Mouse (Mus musculus): ENCODE measurements around the gene Dgkb. TPM values are rescaled to one million over a fixed set of nuclear protein-coding genes. Genes with fewer than 3 reads are reported as not detected.

Gene Dgkb
- polyA plus RNA-seq, 1 experiment, result 0.03 TPM

DNA sequence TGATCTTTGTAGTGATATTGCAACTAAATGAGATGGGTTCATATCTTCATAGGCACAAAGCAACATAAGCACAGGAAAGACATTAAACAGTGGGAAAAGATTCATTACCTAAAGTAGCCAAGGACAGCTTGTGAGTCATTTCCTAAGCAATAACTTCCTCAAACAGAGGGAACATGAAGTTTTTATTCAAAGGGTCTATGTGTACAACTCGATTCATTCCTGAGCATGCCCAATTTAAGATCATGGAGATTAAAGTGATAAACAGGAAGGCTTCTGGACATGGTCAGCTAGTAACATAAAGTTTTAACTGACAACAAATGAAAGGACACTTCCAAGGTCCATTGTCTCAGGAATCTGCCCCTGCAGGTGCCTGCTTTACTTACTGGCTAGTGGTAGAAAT, 167.8 kb downstream of the Dgkb start:
- WGBS, result 7% methylated on average over 1 of the region's 1 CpGs

DNA sequence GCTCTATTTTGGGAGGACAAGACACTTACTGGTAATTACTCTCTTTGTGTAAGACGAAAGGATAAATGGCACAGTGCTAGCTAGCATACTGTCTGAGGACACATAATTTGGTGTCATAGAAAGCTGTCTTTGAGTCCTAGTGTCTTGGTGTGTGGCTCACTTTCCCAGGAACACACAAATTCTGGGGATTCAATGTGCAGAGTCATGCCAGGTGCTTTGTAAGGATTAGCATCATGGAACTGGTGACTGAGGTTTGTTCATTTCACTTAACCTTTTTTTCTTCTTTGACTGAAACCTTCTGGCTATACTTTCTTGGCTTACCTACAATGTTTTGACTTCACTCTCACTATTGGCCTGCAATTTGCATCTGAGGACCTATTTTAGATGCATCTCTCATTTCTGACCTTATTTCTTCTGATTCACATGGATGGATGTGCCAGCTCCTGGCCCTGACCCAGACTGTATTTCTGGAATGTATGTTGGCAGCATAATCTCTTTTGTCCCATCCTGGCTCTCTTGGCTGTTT, 170.6 kb downstream of the Dgkb start:
- no peak for DNase-seq
- H3K36me3 ChIP-seq (ENCODE audit: control insufficient read depth, insufficient read depth, low read length), result no peaks in the 10 kb centered on the region
- no peaks in the 10 kb centered on the region for H3K27me3 ChIP-seq (ENCODE audit: control insufficient read depth, insufficient read depth, low read length)
- 89% methylated on average over 1 of the region's 1 CpGs for WGBS
- H3K27ac ChIP-seq (ENCODE audit: control insufficient read depth, insufficient read depth, low read length), result no peak overlapping the region
- H3K4me1 ChIP-seq (replicated peaks; ENCODE audit: control insufficient read depth, insufficient read depth, low read length), result no peaks in the 10 kb centered on the region
- no peak overlapping the region for H3K4me3 ChIP-seq (ENCODE audit: control insufficient read depth, insufficient read depth, low read length)
- TF ChIP-seq CTCF (IDR thresholded peaks at IDR 0.05; ENCODE audit: borderline replicate concordance, control insufficient read depth, extremely low read depth, insufficient read depth, low read length, poor library complexity), result no peak
- TF ChIP-seq POLR2A (IDR thresholded peaks at IDR 0.05; ENCODE audit: control insufficient read depth, extremely low read depth, insufficient read depth, low read length, poor library complexity), result no peak

More for the DNA sequence above, 167.8 kb downstream of the Dgkb start:
- Histone ChIP-seq H3K4me3 (ENCODE audit: control insufficient read depth, insufficient read depth, low read length) (no peak overlapping the region), H3K27me3 (ENCODE audit: control insufficient read depth, insufficient read depth, low read length) (no peaks in the 10 kb centered on the region), H3K4me1 (replicated peaks; ENCODE audit: control insufficient read depth, insufficient read depth, low read length) (no peaks in the 10 kb centered on the region), H3K36me3 (ENCODE audit: control insufficient read depth, insufficient read depth, low read length) (no peaks in the 10 kb centered on the region), H3K27ac (ENCODE audit: control insufficient read depth, insufficient read depth, low read length) (no peak overlapping the region)
- TF ChIP-seq POLR2A (IDR thresholded peaks at IDR 0.05; ENCODE audit: control insufficient read depth, extremely low read depth, insufficient read depth, low read length, poor library complexity) (no peak), CTCF (IDR thresholded peaks at IDR 0.05; ENCODE audit: borderline replicate concordance, control insufficient read depth, extremely low read depth, insufficient read depth, low read length, poor library complexity) (no peak)
- DNase-seq, result no peak

DNA sequence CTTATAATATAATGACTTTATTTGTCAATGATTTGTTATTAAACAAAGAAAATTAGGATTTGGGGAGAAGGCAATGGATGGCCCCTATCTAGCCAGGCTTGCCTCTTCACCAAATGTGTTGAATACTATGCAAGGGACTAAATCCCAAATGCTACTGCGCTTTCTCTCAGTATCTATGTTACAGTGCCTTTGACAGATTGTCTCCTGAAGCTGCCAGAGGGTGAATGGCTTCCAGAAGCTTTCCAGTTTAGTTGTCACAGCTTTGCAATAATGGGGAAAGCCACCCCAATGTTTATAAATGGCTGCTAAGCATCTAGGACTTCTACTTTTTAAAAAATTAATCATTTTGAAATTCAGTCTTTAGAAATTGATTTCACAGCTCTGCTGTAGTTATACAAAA, 175.7 kb downstream of the Dgkb start:
- no peak overlapping the region for H3K27ac ChIP-seq (ENCODE audit: control insufficient read depth, insufficient read depth, low read length)
- no peaks in the 10 kb centered on the region for H3K4me1 ChIP-seq (replicated peaks; ENCODE audit: control insufficient read depth, insufficient read depth, low read length)
- H3K4me3 ChIP-seq (ENCODE audit: control insufficient read depth, insufficient read depth, low read length), result no peak overlapping the region
- no peak for TF ChIP-seq POLR2A (IDR thresholded peaks at IDR 0.05; ENCODE audit: control insufficient read depth, extremely low read depth, insufficient read depth, low read length, poor library complexity)
- no peak for TF ChIP-seq CTCF (IDR thresholded peaks at IDR 0.05; ENCODE audit: borderline replicate concordance, control insufficient read depth, extremely low read depth, insufficient read depth, low read length, poor library complexity)
- H3K36me3 ChIP-seq (ENCODE audit: control insufficient read depth, insufficient read depth, low read length), result no peaks in the 10 kb centered on the region
- no peaks in the 10 kb centered on the region for H3K27me3 ChIP-seq (ENCODE audit: control insufficient read depth, insufficient read depth, low read length)
- no peak for DNase-seq
- 93% methylated on average over 1 of the region's 1 CpGs for WGBS

DNA sequence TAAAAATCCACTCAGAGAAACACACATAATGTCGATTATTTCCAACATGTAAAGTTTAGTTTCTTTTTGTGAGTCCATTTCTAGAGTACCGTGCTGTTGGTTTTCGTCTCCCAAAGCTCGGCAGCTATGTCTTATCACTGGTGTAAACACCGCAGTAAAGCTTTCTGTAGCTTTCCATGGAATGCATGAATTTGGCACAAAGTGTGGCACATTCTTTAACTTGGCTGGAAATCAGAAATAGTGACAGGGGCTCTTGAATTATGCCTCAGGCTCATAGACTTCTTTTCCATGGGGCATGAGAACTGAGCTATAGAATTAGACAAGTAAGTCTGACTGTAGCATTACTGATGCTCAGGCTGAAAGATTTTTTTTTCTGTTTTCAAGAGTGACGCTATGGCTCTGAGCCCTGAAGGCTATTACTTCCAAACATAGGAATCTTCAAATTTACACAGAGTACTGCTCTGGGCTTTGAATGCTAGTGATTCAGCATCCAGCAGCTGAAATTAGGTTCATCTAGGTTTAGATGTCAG, 179.0 kb downstream of the Dgkb start:
- TF ChIP-seq CTCF (IDR thresholded peaks at IDR 0.05; ENCODE audit: borderline replicate concordance, control insufficient read depth, extremely low read depth, insufficient read depth, low read length, poor library complexity) (no peak), POLR2A (IDR thresholded peaks at IDR 0.05; ENCODE audit: control insufficient read depth, extremely low read depth, insufficient read depth, low read length, poor library complexity) (no peak)
- whole genome bisulfite sequencing, result 92% methylated on average over 6 of the region's 6 CpGs
- Histone ChIP-seq H3K4me1 (replicated peaks; ENCODE audit: control insufficient read depth, insufficient read depth, low read length) (no peaks in the 10 kb centered on the region), H3K27ac (ENCODE audit: control insufficient read depth, insufficient read depth, low read length) (no peak overlapping the region), H3K4me3 (ENCODE audit: control insufficient read depth, insufficient read depth, low read length) (no peak overlapping the region), H3K36me3 (ENCODE audit: control insufficient read depth, insufficient read depth, low read length) (no peaks in the 10 kb centered on the region), H3K27me3 (ENCODE audit: control insufficient read depth, insufficient read depth, low read length) (no peaks in the 10 kb centered on the region)
- no peak for DNase-seq

DNA sequence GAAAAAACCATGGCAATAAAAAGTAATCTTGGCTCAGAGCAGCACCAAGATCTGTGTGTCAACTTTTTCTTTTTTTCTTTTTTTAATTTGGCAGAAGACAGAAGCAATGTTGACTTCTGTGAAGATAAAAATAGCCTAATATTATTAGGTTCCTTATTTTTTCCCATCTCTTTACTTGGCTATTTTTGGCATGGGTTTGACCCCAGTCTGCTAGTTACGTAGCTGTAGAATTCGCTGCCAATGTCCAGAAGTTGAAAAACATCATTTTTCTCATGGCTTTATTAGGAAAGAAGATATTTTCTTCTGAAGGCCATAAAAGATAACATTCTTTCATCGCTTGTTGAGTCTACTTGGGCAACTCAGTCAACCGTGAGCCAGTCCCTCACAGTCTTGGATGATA, 200.1 kb downstream of the Dgkb start:
- TF ChIP-seq POLR2A (IDR thresholded peaks at IDR 0.05; ENCODE audit: control insufficient read depth, extremely low read depth, insufficient read depth, low read length, poor library complexity) (no peak), CTCF (IDR thresholded peaks at IDR 0.05; ENCODE audit: borderline replicate concordance, control insufficient read depth, extremely low read depth, insufficient read depth, low read length, poor library complexity) (no peak)
- H3K27ac ChIP-seq (ENCODE audit: control insufficient read depth, insufficient read depth, low read length), result no peak overlapping the region
- DNase-seq, result no peak
- no peaks in the 10 kb centered on the region for H3K36me3 ChIP-seq (ENCODE audit: control insufficient read depth, insufficient read depth, low read length)
- H3K27me3 ChIP-seq (ENCODE audit: control insufficient read depth, insufficient read depth, low read length), result no peaks in the 10 kb centered on the region
- no peak overlapping the region for H3K4me3 ChIP-seq (ENCODE audit: control insufficient read depth, insufficient read depth, low read length)
- 85% methylated on average over 4 of the region's 4 CpGs for WGBS
- H3K4me1 ChIP-seq (replicated peaks; ENCODE audit: control insufficient read depth, insufficient read depth, low read length), result no peaks in the 10 kb centered on the region

DNA sequence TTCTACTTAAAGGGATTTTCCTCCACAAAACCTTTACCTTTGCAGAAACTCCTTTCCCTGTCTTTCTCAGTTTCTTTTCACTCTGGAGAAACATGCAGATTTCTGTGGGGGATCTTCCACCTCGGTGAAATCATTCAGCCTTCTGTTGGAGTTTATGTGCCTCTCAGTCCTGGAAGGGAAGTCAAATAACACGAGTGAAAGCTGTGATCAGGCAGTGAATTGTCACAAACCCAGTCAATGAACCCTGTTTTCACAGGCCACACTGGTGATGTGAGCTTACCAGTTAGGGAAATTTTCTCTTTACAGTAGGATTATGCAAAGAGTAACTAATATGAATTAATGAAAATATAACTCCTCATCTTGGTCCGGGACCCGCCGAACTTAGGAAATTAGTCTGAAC, 229.7 kb downstream of the Dgkb start:
- no peak overlapping the region for H3K27ac ChIP-seq (ENCODE audit: control insufficient read depth, insufficient read depth, low read length)
- no peaks in the 10 kb centered on the region for H3K36me3 ChIP-seq (ENCODE audit: control insufficient read depth, insufficient read depth, low read length)
- H3K27me3 ChIP-seq (ENCODE audit: control insufficient read depth, insufficient read depth, low read length), result no peaks in the 10 kb centered on the region
- TF ChIP-seq POLR2A (IDR thresholded peaks at IDR 0.05; ENCODE audit: control insufficient read depth, extremely low read depth, insufficient read depth, low read length, poor library complexity), result no peak
- no peak for TF ChIP-seq CTCF (IDR thresholded peaks at IDR 0.05; ENCODE audit: borderline replicate concordance, control insufficient read depth, extremely low read depth, insufficient read depth, low read length, poor library complexity)
- H3K4me1 ChIP-seq (replicated peaks; ENCODE audit: control insufficient read depth, insufficient read depth, low read length), result no peaks in the 10 kb centered on the region
- H3K4me3 ChIP-seq (ENCODE audit: control insufficient read depth, insufficient read depth, low read length), result no peak overlapping the region
- 88% methylated on average over 5 of the region's 5 CpGs for WGBS
- DNase-seq, result no peak

DNA sequence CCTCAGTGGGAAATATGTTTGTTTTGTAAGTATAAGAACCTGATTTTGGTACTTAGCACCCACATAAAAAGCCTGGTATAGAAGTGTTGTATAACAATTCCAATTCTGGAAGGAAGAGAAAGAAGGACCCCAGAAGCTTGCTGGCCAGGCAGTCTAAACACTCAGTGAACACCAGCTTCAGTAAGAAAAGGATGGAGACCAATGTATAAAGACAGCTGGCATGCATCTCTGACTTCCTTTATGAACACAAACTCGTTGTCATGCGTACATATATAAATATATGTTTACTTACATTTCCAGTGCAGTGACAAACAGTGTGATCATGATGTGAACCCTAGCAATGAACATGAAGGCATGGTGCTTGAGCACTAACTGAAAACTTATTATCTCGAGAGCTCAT, 270.7 kb downstream of the Dgkb start:
- Histone ChIP-seq H3K27me3 (ENCODE audit: control insufficient read depth, insufficient read depth, low read length) (no peaks in the 10 kb centered on the region), H3K4me1 (replicated peaks; ENCODE audit: control insufficient read depth, insufficient read depth, low read length) (no peaks in the 10 kb centered on the region), H3K27ac (ENCODE audit: control insufficient read depth, insufficient read depth, low read length) (no peak overlapping the region), H3K36me3 (ENCODE audit: control insufficient read depth, insufficient read depth, low read length) (no peaks in the 10 kb centered on the region), H3K4me3 (ENCODE audit: control insufficient read depth, insufficient read depth, low read length) (no peak overlapping the region)
- WGBS, result 86% methylated on average over 3 of the region's 3 CpGs
- TF ChIP-seq CTCF (IDR thresholded peaks at IDR 0.05; ENCODE audit: borderline replicate concordance, control insufficient read depth, extremely low read depth, insufficient read depth, low read length, poor library complexity) (no peak), POLR2A (IDR thresholded peaks at IDR 0.05; ENCODE audit: control insufficient read depth, extremely low read depth, insufficient read depth, low read length, poor library complexity) (no peak)
- no peak for DNase-seq

All from thymus, adult 2 months (tissue).